Mouse (Mus musculus) embryonic stem cell, embryonic (primary cell): ENCODE measurements at regions not wholly inside any gene's neighbourhood (a gene's known extent, or its start where the extent isn't known, plus 50 kb on each side); places are given as distances from the start of the nearest gene placed in this dataset.

Experiments
- CTCF ChIA-PET, 4 experiments: fragments of 300-600 bp in 2 of 4; fragments of 350-600 bp in 2 of 4; sonication (Branson Sonifier 250); formaldehyde crosslinking; loops; one replicate each; lab custom pipeline; 2022; ENCODE audit warnings: inconsistent platforms in 2 of 4; lab: Charles Lee
- POLR2A ChIA-PET, 4 experiments: fragments of 300-600 bp in 2 of 4; fragments of 350-600 bp in 2 of 4; sonication (Branson Sonifier 250); formaldehyde crosslinking; loops; one replicate each; lab custom pipeline; 2022; ENCODE audit warnings: antibody characterized with exemption in 4 of 4, inconsistent platforms in 1 of 4; lab: Charles Lee

DNA sequence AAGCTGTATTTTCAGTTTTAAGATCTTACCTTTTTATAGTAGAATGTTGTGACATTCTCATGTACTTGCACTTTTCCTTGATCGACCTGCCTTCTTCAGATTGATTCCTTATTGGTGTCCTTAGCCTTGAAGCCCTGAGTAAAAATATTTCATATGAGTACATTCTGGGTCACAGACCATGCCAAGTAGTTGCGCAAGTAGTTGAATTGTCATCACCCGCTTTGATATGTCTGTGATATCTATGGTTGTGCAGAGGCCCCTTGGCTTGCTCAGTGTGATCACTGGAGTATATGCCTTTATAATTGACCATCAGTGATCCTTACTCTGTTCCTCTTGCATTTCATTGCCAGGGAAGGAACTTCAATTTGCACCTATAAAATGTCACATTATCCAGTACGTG, 131.1 kb upstream of the Reg3g start:
- POLR2A ChIA-PET: no interaction called here

DNA sequence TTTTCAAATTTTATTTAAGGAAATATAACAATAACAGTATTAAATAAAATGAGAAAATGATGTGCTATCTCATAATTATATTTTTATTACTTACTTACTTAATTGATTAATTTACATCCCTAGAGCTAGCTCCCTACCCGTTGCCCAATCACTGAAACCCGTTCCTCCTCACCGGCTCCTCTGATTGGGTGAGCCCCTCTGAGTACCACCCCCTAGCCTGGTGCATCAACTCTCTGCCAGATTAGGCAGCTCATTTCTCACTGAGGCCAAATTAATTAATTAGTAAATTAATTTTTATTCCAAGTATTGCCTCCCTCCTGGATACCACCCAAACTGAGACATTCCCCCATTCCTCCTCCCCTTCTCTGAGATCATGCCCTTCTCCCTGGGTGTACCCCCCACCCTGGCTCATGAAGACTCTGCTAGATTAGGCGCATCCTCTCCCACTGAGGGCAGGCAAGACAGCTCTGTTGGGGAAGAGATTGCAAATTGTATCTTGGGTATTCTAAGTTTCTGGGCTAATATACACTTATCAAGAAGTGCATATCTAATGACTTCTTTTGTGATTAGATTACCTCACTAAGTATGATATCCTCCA, 101.4 kb upstream of the Reg3g start:
- ChIA-PET POLR2A (no interaction called here), CTCF (no interaction called here)

More for the DNA sequence above, 131.1 kb upstream of the Reg3g start:
- CTCF ChIA-PET: no interaction called here

DNA sequence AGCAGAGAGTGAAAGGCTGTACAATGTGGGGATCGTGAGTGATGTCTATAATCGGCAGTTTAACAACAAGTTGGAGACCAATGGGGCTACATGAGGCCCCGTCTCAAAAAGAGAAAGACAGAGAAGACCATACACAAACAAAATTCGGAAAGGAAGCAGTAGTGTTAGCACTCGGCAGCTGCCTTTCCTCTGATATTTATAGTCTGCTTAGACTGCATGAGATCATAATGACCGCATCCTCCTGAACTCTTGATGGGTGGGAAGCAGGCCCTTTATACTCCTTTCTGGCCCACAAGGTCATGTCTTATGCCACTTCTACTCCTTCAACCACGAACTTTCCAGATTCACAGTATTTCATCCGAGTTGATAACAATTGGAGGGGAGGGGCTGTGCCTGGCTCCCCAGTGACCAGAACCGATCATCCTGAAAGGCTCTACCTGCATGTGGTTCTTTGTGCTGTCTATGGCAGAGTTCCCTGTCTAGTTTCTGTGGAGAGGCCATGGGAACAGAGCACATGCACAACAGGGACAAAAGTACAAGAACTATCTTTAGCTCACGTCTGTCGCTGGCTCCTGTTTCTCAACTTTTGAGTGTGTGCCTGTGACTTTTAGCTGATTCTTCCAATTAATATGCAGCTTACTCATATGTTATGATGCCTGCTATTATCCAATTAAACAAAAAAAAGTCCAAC, 84.5 kb upstream of the Reg3g start:
- POLR2A ChIA-PET: no interaction called here
- CTCF ChIA-PET: no interaction called here

DNA sequence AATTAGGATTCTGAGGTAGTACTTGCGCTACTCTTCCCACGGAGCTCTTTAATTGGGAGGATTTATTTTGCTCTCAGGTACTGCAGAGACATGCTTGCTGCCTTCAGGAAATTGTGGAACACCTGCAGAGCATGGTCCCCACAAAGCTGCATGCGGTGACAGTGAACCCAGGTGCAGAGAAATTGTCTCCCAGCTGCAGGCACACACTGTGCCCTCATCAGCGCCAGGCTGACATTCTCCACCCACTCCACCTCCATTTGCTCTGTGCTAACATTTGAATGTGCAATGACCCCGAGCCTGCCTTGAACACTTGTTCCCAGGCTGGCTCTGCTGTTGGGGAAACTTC, 83.7 kb upstream of the Reg3g start:
- ChIA-PET POLR2A (no interaction called here), CTCF (no interaction called here)

GRCm38 (mm10) chr6:78551666-78552352, 83.1 kb upstream of the Reg3g start:
- POLR2A ChIA-PET: no interaction called here

GRCm38 (mm10) chr6:78548476-78548875, 79.8 kb upstream of the Reg3g start:
- CTCF ChIA-PET: no interaction called here
- POLR2A ChIA-PET: no interaction called here

More at GRCm38 (mm10) chr6:78551666-78552352, 83.1 kb upstream of the Reg3g start:
- CTCF ChIA-PET: no interaction called here

- ChIA-PET CTCF (no interaction called here), POLR2A (no interaction called here)
Measured at GRCm38 (mm10) chr6:78547721-78548120, 79.0 kb upstream of the Reg3g start.

DNA sequence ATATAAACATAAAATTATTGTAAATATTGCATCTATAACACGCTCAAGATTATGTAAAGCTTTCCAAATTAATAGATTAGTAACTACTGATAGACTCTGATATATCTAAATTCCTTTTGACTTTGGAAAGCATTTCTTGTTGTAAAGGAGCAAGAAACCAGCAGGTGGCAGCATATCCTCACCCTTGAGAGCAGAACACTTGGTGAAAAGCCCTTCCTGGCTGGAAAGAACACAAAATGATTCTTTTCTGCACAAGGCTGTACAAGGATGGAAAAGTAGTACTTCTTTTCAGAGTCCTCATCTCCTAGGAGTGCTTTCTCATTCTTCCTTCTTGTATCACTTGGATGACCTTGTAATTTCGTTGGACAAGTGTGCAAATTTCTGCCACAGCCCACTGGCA, 75.6 kb upstream of the Reg3g start:
- CTCF ChIA-PET: interaction anchor here in 3 of 4 experiments (0.6 to 1.1 kb wide), 4 partner anchors 35 to 213 kb away, joined by 3 to 4 read pairs (median 3); no protein-coding TSS in a partner anchor
- POLR2A ChIA-PET: no interaction called here

- ChIA-PET CTCF (no interaction called here), POLR2A (no interaction called here)
Measured at GRCm38 (mm10) chr6:78537476-78537875, 68.8 kb upstream of the Reg3g start.

GRCm38 (mm10) chr6:78526986-78527762, 58.5 kb upstream of the Reg3g start:
- POLR2A ChIA-PET: no interaction called here
- CTCF ChIA-PET: no interaction called here
